25 mouse cellular contexts compared by ENCODE assay signal in genomic region chr1:58724533-58724932, GRCm38 (mm10). TPM values are rescaled to one million over a fixed set of nuclear protein-coding genes. Genes with fewer than 3 reads are reported as not detected.
DNase-seq lines count a peak whose midpoint lies in the region; ATAC-seq and TF ChIP-seq lines count a peak whose summit lies in the region.
"Had no signal": no experiment of that assay in that cellular context is flagged by ENCODE, and none has a peak within 500 bp of the region (broad histone marks: within the 10 kb centered on the region; RNA-seq: fewer than 3 reads in every experiment).

No protein-coding gene starts in this region.

- H3K9ac ChIP-seq in forebrain, embryonic 12.5 days, result no peak overlapping the region
- no peak overlapping the region for H3K9ac ChIP-seq in forebrain, embryonic 16.5 days (replicated peaks; ENCODE audit: low read depth, low read length)
- no peak overlapping the region for H3K9ac ChIP-seq in heart, embryonic 16.5 days (ENCODE audit: low read length)
- no peak overlapping the region for H3K9ac ChIP-seq in limb, embryonic 13.5 days
- H3K9ac ChIP-seq in intestine, postnatal 0 days (ENCODE audit: low read depth, low read length), result no peak overlapping the region
- H3K9ac ChIP-seq: heart, embryonic 15.5 days; hindbrain, embryonic 14.5 days; liver, embryonic 14.5 days; lung, embryonic 14.5 days; midbrain, embryonic 15.5 days; neural tube, embryonic 15.5 days had no signal

- no peak overlapping the region for H3K27ac ChIP-seq in forebrain, embryonic 12.5 days
- H3K27ac ChIP-seq in forebrain, embryonic 16.5 days (ENCODE audit: low read length), result no peak overlapping the region
- H3K27ac ChIP-seq in heart, embryonic 16.5 days (ENCODE audit: low read length), result no peak overlapping the region
- no peak overlapping the region for H3K27ac ChIP-seq in heart, embryonic 10.5 days
- no peak overlapping the region for H3K27ac ChIP-seq in limb, embryonic 13.5 days
- H3K27ac ChIP-seq in thymus, adult 2 months (ENCODE audit: control insufficient read depth, insufficient read depth, low read length), result no peak overlapping the region
- H3K27ac ChIP-seq in intestine, postnatal 0 days (ENCODE audit: low read depth, low read length), result no peak overlapping the region
- H3K27ac ChIP-seq: heart, embryonic 15.5 days; hindbrain, embryonic 14.5 days; liver, embryonic 14.5 days; midbrain, embryonic 10.5 days; midbrain, embryonic 15.5 days; neural tube, embryonic 15.5 days had no signal

- peak overlapping the region; percentile 30 for H3K4me2 ChIP-seq in forebrain, embryonic 12.5 days
- no peak overlapping the region for H3K4me2 ChIP-seq in forebrain, embryonic 16.5 days (ENCODE audit: low read length)
- peak overlapping the region; percentile 19; the same call in 1 of the 2 replicates for H3K4me2 ChIP-seq in heart, embryonic 16.5 days (ENCODE audit: low read depth, low read length)
- peak overlapping the region; percentile 46; the same call in 1 of the 2 replicates for H3K4me2 ChIP-seq in limb, embryonic 13.5 days (replicated peaks)
- H3K4me2 ChIP-seq in intestine, postnatal 0 days (replicated peaks; ENCODE audit: low read depth), result no peak overlapping the region
- H3K4me2 ChIP-seq: hindbrain, embryonic 14.5 days; midbrain, embryonic 15.5 days; neural tube, embryonic 15.5 days had no signal

- peaks cover 20% of the 10 kb centered on the region; the same call in 1 of the 2 replicates for H3K36me3 ChIP-seq in forebrain, embryonic 12.5 days (replicated peaks)
- H3K36me3 ChIP-seq in forebrain, embryonic 16.5 days (ENCODE audit: control insufficient read depth, insufficient read depth), result no peaks in the 10 kb centered on the region
- H3K36me3 ChIP-seq in heart, embryonic 16.5 days (ENCODE audit: control insufficient read depth, insufficient read depth), result peaks cover 12% of the 10 kb centered on the region
- peaks cover 28% of the 10 kb centered on the region for H3K36me3 ChIP-seq in heart, embryonic 10.5 days
- peaks cover 49% of the 10 kb centered on the region for H3K36me3 ChIP-seq in limb, embryonic 13.5 days
- H3K36me3 ChIP-seq in thymus, adult 2 months (ENCODE audit: control insufficient read depth, insufficient read depth, low read length), result peaks cover 39% of the 10 kb centered on the region
- peaks cover 45% of the 10 kb centered on the region for H3K36me3 ChIP-seq in intestine, postnatal 0 days (ENCODE audit: control insufficient read depth, insufficient read depth)
- H3K36me3 ChIP-seq: midbrain, embryonic 15.5 days; neural tube, embryonic 15.5 days had no signal

- H3K27me3 ChIP-seq in forebrain, embryonic 12.5 days, result no peaks in the 10 kb centered on the region
- H3K27me3 ChIP-seq in forebrain, embryonic 16.5 days (replicated peaks; ENCODE audit: control insufficient read depth, insufficient read depth, low read length), result no peaks in the 10 kb centered on the region
- H3K27me3 ChIP-seq in heart, embryonic 16.5 days (ENCODE audit: control insufficient read depth, insufficient read depth, low read length), result no peaks in the 10 kb centered on the region
- H3K27me3 ChIP-seq in heart, embryonic 10.5 days (ENCODE audit: insufficient read depth, poor library complexity, severe bottlenecking), result no peaks in the 10 kb centered on the region
- no peaks in the 10 kb centered on the region for H3K27me3 ChIP-seq in limb, embryonic 13.5 days
- H3K27me3 ChIP-seq in thymus, adult 2 months (ENCODE audit: control insufficient read depth, insufficient read depth, low read length), result no peaks in the 10 kb centered on the region
- H3K27me3 ChIP-seq in intestine, postnatal 0 days (replicated peaks; ENCODE audit: control insufficient read depth, insufficient read depth, low read length), result no peaks in the 10 kb centered on the region
- H3K27me3 ChIP-seq: heart, embryonic 15.5 days; midbrain, embryonic 15.5 days; neural tube, embryonic 15.5 days had no signal

- ATAC-seq in forebrain, embryonic 12.5 days (ENCODE audit: low FRiP score), result no peak
- no peak for ATAC-seq in forebrain, embryonic 16.5 days
- no peak for ATAC-seq in heart, embryonic 16.5 days (replicated peaks; ENCODE audit: extremely low read depth, insufficient read depth, low FRiP score)
- ATAC-seq in limb, embryonic 13.5 days (ENCODE audit: low FRiP score, low read depth), result no peak
- ATAC-seq in intestine, postnatal 0 days, result no peak
- ATAC-seq: midbrain, embryonic 15.5 days had no signal

- H3K9me3 ChIP-seq in forebrain, embryonic 12.5 days, result no peaks in the 10 kb centered on the region
- H3K9me3 ChIP-seq in forebrain, embryonic 16.5 days (ENCODE audit: control insufficient read depth, low read length), result no peaks in the 10 kb centered on the region
- H3K9me3 ChIP-seq in heart, embryonic 16.5 days (replicated peaks; ENCODE audit: control insufficient read depth, low read length), result no peaks in the 10 kb centered on the region
- H3K9me3 ChIP-seq in heart, embryonic 10.5 days, result no peaks in the 10 kb centered on the region
- H3K9me3 ChIP-seq in limb, embryonic 13.5 days, result no peaks in the 10 kb centered on the region
- H3K9me3 ChIP-seq in intestine, postnatal 0 days (ENCODE audit: control insufficient read depth), result no peaks in the 10 kb centered on the region
- H3K9me3 ChIP-seq: heart, embryonic 15.5 days; midbrain, embryonic 10.5 days; midbrain, embryonic 15.5 days; neural tube, embryonic 15.5 days had no signal

- no peak for DNase-seq in heart, embryonic 10.5 days (ENCODE audit: low spot score)
- peak; percentile 29 for DNase-seq in brain, embryonic 14.5 days (ENCODE audit: low read depth)
- DNase-seq in thymus, adult 2 months, result no peak
- DNase-seq: adrenal gland, postnatal 14 days; cerebellum, adult 18-20 months; cerebellum, postnatal 14 days; heart, adult 2 months; kidney, adult 8-10 months; lung, postnatal 14 days; right cerebral cortex, postnatal 25 days; thymus, postnatal 36 days had no signal

- H3K4me1 ChIP-seq in forebrain, embryonic 12.5 days, result peaks cover 11% of the 10 kb centered on the region; the same call in 1 of the 2 replicates
- peaks cover 4% of the 10 kb centered on the region for H3K4me1 ChIP-seq in forebrain, embryonic 16.5 days (replicated peaks; ENCODE audit: control insufficient read depth, insufficient read depth, low read length)
- H3K4me1 ChIP-seq in heart, embryonic 16.5 days (ENCODE audit: control insufficient read depth, insufficient read depth, low read length), result peaks cover 15% of the 10 kb centered on the region
- H3K4me1 ChIP-seq in heart, embryonic 10.5 days, result peaks cover 15% of the 10 kb centered on the region
- H3K4me1 ChIP-seq in limb, embryonic 13.5 days, result peaks cover 15% of the 10 kb centered on the region
- peaks cover 27% of the 10 kb centered on the region for H3K4me1 ChIP-seq in thymus, adult 2 months (replicated peaks; ENCODE audit: control insufficient read depth, insufficient read depth, low read length)
- H3K4me1 ChIP-seq in intestine, postnatal 0 days (replicated peaks; ENCODE audit: control insufficient read depth, insufficient read depth, low read length), result no peaks in the 10 kb centered on the region
- H3K4me1 ChIP-seq: midbrain, embryonic 15.5 days; neural tube, embryonic 15.5 days had no signal

- no peak overlapping the region for H3K4me3 ChIP-seq in forebrain, embryonic 12.5 days (replicated peaks)
- no peak overlapping the region for H3K4me3 ChIP-seq in forebrain, embryonic 16.5 days (replicated peaks; ENCODE audit: low read length)
- H3K4me3 ChIP-seq in heart, embryonic 16.5 days (ENCODE audit: low read length), result no peak overlapping the region
- H3K4me3 ChIP-seq in heart, embryonic 10.5 days, result no peak overlapping the region
- H3K4me3 ChIP-seq in limb, embryonic 13.5 days, result no peak overlapping the region
- no peak overlapping the region for H3K4me3 ChIP-seq in thymus, adult 2 months (ENCODE audit: control insufficient read depth, insufficient read depth, low read length)
- no peak overlapping the region for H3K4me3 ChIP-seq in intestine, postnatal 0 days (ENCODE audit: low read depth, low read length)
- H3K4me3 ChIP-seq: heart, adult 2 months; heart, embryonic 15.5 days; midbrain, embryonic 10.5 days; midbrain, embryonic 15.5 days; neural tube, embryonic 15.5 days had no signal

- no peak for TF ChIP-seq CTCF in brain, embryonic 14.5 days (IDR thresholded peaks at IDR 0.05; ENCODE audit: borderline replicate concordance, extremely low read depth, insufficient read depth, insufficient read length)
- no peak for TF ChIP-seq CTCF in thymus, adult 2 months (IDR thresholded peaks at IDR 0.05; ENCODE audit: borderline replicate concordance, control insufficient read depth, extremely low read depth, insufficient read depth, low read length, poor library complexity)
- no peak for TF ChIP-seq CTCF in intestine, postnatal 0 days (IDR thresholded peaks at IDR 0.05; ENCODE audit: low read depth)

- no peak for TF ChIP-seq POLR2A in brain, embryonic 14.5 days (IDR thresholded peaks at IDR 0.05; ENCODE audit: borderline replicate concordance, extremely low read depth, insufficient read depth, insufficient read length, poor library complexity, severe bottlenecking)
- TF ChIP-seq POLR2A in thymus, adult 2 months (IDR thresholded peaks at IDR 0.05; ENCODE audit: control insufficient read depth, extremely low read depth, insufficient read depth, low read length, poor library complexity), result no peak

- WGBS in forebrain, embryonic 12.5 days, result 71% methylated on average over 5 of the region's 9 CpGs
- 34% methylated on average over 9 of the region's 9 CpGs for WGBS in forebrain, embryonic 16.5 days
- 53% methylated on average over 5 of the region's 9 CpGs for WGBS in heart, embryonic 16.5 days
- 30% methylated on average over 9 of the region's 9 CpGs for WGBS in heart, embryonic 10.5 days
- WGBS in limb, embryonic 13.5 days, result 50% methylated on average over 5 of the region's 9 CpGs
- WGBS in thymus, adult 2 months, result 87% methylated on average over 9 of the region's 9 CpGs
- 78% methylated on average over 5 of the region's 9 CpGs for WGBS in intestine, postnatal 0 days

RNA-seq across cellular contexts. Expression of gene Cflar, which starts 13.2 kb away (rescaled TPM):
- polyA plus RNA-seq in forebrain, embryonic 12.5 days (2016; fragmentation: Nextera tagmentation; extraction: Ambion mirVana), result 23.8 and 24.8 TPM in 2 replicates
- 15.8 and 18.1 TPM in 2 replicates for polyA plus RNA-seq in forebrain, embryonic 16.5 days (2015; fragmentation: Nextera tagmentation; extraction: Ambion mirVana)
- 39.2 and 42.0 TPM in 2 replicates for polyA plus RNA-seq in heart, embryonic 16.5 days (2015; fragmentation: Nextera tagmentation; extraction: Ambion mirVana)
- 31.5 and 31.6 TPM in 2 replicates for polyA plus RNA-seq in heart, embryonic 10.5 days (2016; fragmentation: Nextera tagmentation; extraction: Ambion mirVana)
- polyA plus RNA-seq in brain, embryonic 14.5 days (2012; rRNA removed), result 12.3 and 12.7 TPM in 2 replicates
- 35.3 and 35.6 TPM in 2 replicates for polyA plus RNA-seq in limb, embryonic 13.5 days (2015; fragmentation: Nextera tagmentation; extraction: Ambion mirVana)
- 78.4 and 83.9 TPM in 2 replicates for polyA plus RNA-seq in thymus, adult 2 months (2012; rRNA removed)
- 28.9 and 33.7 TPM in 2 replicates for polyA plus RNA-seq in intestine, postnatal 0 days (2015; fragmentation: Nextera tagmentation; extraction: Ambion mirVana)

RNA-seq across cellular contexts. Expression of gene Als2cr12, which starts 28.7 kb away (rescaled TPM):
- polyA plus RNA-seq in forebrain, embryonic 12.5 days (2016; fragmentation: Nextera tagmentation; extraction: Ambion mirVana), result not detected in 2 replicates
- polyA plus RNA-seq in forebrain, embryonic 16.5 days (2015; fragmentation: Nextera tagmentation; extraction: Ambion mirVana), result not detected in 2 replicates
- polyA plus RNA-seq in heart, embryonic 16.5 days (2015; fragmentation: Nextera tagmentation; extraction: Ambion mirVana), result not detected in 2 replicates
- not detected in 2 replicates for polyA plus RNA-seq in heart, embryonic 10.5 days (2016; fragmentation: Nextera tagmentation; extraction: Ambion mirVana)
- not detected in 2 replicates for polyA plus RNA-seq in brain, embryonic 14.5 days (2012; rRNA removed)
- not detected in 2 replicates for polyA plus RNA-seq in limb, embryonic 13.5 days (2015; fragmentation: Nextera tagmentation; extraction: Ambion mirVana)
- polyA plus RNA-seq in thymus, adult 2 months (2012; rRNA removed), result 0.16 and 0.37 TPM in 2 replicates
- polyA plus RNA-seq in intestine, postnatal 0 days (2015; fragmentation: Nextera tagmentation; extraction: Ambion mirVana), result 10.6 and 13.9 TPM in 2 replicates
- polyA plus RNA-seq: cortical plate, adult 2 months; heart, embryonic 15.5 days; hindbrain, embryonic 14.5 days; intestine, embryonic 14.5 days; liver, embryonic 14.5 days; lung, embryonic 14.5 days; midbrain, embryonic 10.5 days; midbrain, embryonic 15.5 days; neural tube, embryonic 15.5 days had no signal

Comparison
In these comparisons a context has a peak if more than half of its experiments do, and no peak if none do; other contexts are left out.
1. H3K4me2 ChIP-seq: peak in forebrain, embryonic 12.5 days (single experiment), heart, embryonic 16.5 days (single experiment) and limb, embryonic 13.5 days (single experiment); none in forebrain, embryonic 16.5 days (single experiment) and intestine, postnatal 0 days (single experiment).